7 mouse cellular contexts compared by ENCODE assay signal in genomic region chr17:56672941-56673646, GRCm38 (mm10). TPM values are rescaled to one million over a fixed set of nuclear protein-coding genes. Genes with fewer than 3 reads are reported as not detected.
DNase-seq lines count a peak whose midpoint lies in the region; ATAC-seq lines count a peak whose summit lies in the region.

Gene Ranbp3, plus strand, starts transcription at chr17:56673294.

- peak within 1 kb of the TSS; percentile 70 for H3K4me2 ChIP-seq in embryonic facial prominence, embryonic 11.5 days (ENCODE audit: low read depth, low read length)
- H3K4me2 ChIP-seq in midbrain, embryonic 13.5 days (replicated peaks) = peak within 1 kb of the TSS; percentile 75

- peaks cover 7% of the 10 kb centered on the region for H3K4me1 ChIP-seq in embryonic facial prominence, embryonic 11.5 days (ENCODE audit: control insufficient read depth, insufficient read depth, low read length)
- H3K4me1 ChIP-seq in limb, embryonic 10.5 days = peaks cover 32% of the 10 kb centered on the region
- peaks cover 51% of the 10 kb centered on the region for H3K4me1 ChIP-seq in midbrain, embryonic 13.5 days (replicated peaks)

- ATAC-seq in embryonic facial prominence, embryonic 11.5 days (replicated peaks; ENCODE audit: insufficient number of reproducible peaks, low FRiP score, low TSS enrichment, low read depth) = peak; percentile 84
- peak; percentile 80 for ATAC-seq in granulocyte monocyte progenitor cell, adult 5-6 weeks (replicated peaks; ENCODE audit: poor library complexity, severe bottlenecking)
- peak; percentile 88 for ATAC-seq in midbrain, embryonic 13.5 days

- H3K27me3 ChIP-seq in embryonic facial prominence, embryonic 11.5 days (ENCODE audit: control insufficient read depth, insufficient read depth, low read length) = no peaks in the 10 kb centered on the region; the same call in 1 of the 2 replicates
- H3K27me3 ChIP-seq in limb, embryonic 10.5 days (ENCODE audit: low read depth, poor library complexity, severe bottlenecking) = peaks cover 5% of the 10 kb centered on the region
- H3K27me3 ChIP-seq in midbrain, embryonic 13.5 days = peaks cover 6% of the 10 kb centered on the region

- peak within 1 kb of the TSS; percentile 96 for H3K4me3 ChIP-seq in embryonic facial prominence, embryonic 11.5 days (ENCODE audit: low read depth, low read length)
- peak within 1 kb of the TSS; percentile 99 for H3K4me3 ChIP-seq in limb, embryonic 10.5 days
- H3K4me3 ChIP-seq in midbrain, embryonic 13.5 days (replicated peaks) = peak within 1 kb of the TSS; percentile 99

- WGBS in embryonic facial prominence, embryonic 11.5 days = under 1% methylated on average over 59 of the region's 66 CpGs
- WGBS in limb, embryonic 10.5 days = under 1% methylated on average over 59 of the region's 66 CpGs
- under 1% methylated on average over 56 of the region's 66 CpGs for WGBS in midbrain, embryonic 13.5 days

- H3K9me3 ChIP-seq in embryonic facial prominence, embryonic 11.5 days (replicated peaks; ENCODE audit: control insufficient read depth, low read length) = no peaks in the 10 kb centered on the region
- no peaks in the 10 kb centered on the region for H3K9me3 ChIP-seq in limb, embryonic 10.5 days (replicated peaks)
- H3K9me3 ChIP-seq in midbrain, embryonic 13.5 days = no peaks in the 10 kb centered on the region

- H3K27ac ChIP-seq in embryonic facial prominence, embryonic 11.5 days (replicated peaks; ENCODE audit: low read depth, low read length) = peak within 1 kb of the TSS; percentile 81
- H3K27ac ChIP-seq in limb, embryonic 10.5 days = peak within 1 kb of the TSS; percentile 98
- peak within 1 kb of the TSS; percentile 85 for H3K27ac ChIP-seq in midbrain, embryonic 13.5 days

- no peaks in the 10 kb centered on the region; the same call in none of the 2 replicates for H3K36me3 ChIP-seq in embryonic facial prominence, embryonic 11.5 days (replicated peaks; ENCODE audit: control insufficient read depth, insufficient read depth, low read depth, low read length)
- peaks cover 35% of the 10 kb centered on the region for H3K36me3 ChIP-seq in limb, embryonic 10.5 days
- H3K36me3 ChIP-seq in midbrain, embryonic 13.5 days = peaks cover 16% of the 10 kb centered on the region

- peak; percentile 100 for DNase-seq in adrenal gland, postnatal 14 days
- DNase-seq in embryonic facial prominence, embryonic 11.5 days (ENCODE audit: low spot score) = peak; percentile 99
- peak; percentile 99 for DNase-seq in kidney, adult 11 months
- peak; percentile 99 for DNase-seq in limb, embryonic 10.5 days (ENCODE audit: low spot score)
- DNase-seq in spleen, adult 12 weeks (ENCODE audit: low spot score) = peak; percentile 100

- peak within 1 kb of the TSS; percentile 93 for H3K9ac ChIP-seq in embryonic facial prominence, embryonic 11.5 days (replicated peaks; ENCODE audit: low read length)
- peak within 1 kb of the TSS; percentile 99 for H3K9ac ChIP-seq in midbrain, embryonic 13.5 days (replicated peaks)

RNA-seq across cellular contexts. Expression of gene Ranbp3, which starts in this region (rescaled TPM):
- 59.4 and 63.8 TPM in 2 replicates for total RNA-seq in adrenal gland, postnatal 14 days (2021)
- polyA plus RNA-seq in embryonic facial prominence, embryonic 11.5 days (2014; fragmentation: Nextera tagmentation; extraction: Ambion mirVana) = 105 and 115 TPM in 2 replicates
- total RNA-seq in granulocyte monocyte progenitor cell, adult 5-6 weeks (2014; fragmentation: Nextera tagmentation) = 43.9 and 64.7 TPM in 2 replicates
- total RNA-seq in granulocyte monocyte progenitor cell, adult 5-6 weeks (2017) = 57.2 and 70.1 TPM in 2 replicates
- 148 TPM in 2 replicates for polyA plus RNA-seq in limb, embryonic 10.5 days (2016; fragmentation: Nextera tagmentation; extraction: Ambion mirVana)
- 108 and 109 TPM in 2 replicates for polyA plus RNA-seq in midbrain, embryonic 13.5 days (2015; fragmentation: Nextera tagmentation; extraction: Ambion mirVana)

Comparison
In these comparisons a context has a peak if more than half of its experiments do, and no peak if none do; other contexts are left out.
1. Peak in every context shown above with its lines: DNase-seq, ATAC-seq, H3K4me3 ChIP-seq and H3K27ac ChIP-seq.